Mouse (Mus musculus) midbrain, embryonic 16.5 days (tissue): ENCODE results near the gene Gm37240. TPM values are rescaled to one million over a fixed set of nuclear protein-coding genes. Genes with fewer than 3 reads are reported as not detected.

Source experiments
- ATAC-seq: fragments of 200-750 bp; cut with Nextera tagmentation; 2 replicates; pipeline ENCODE4 v1.8.0; 2017; ENCODE audit warnings: moderate TSS enrichment
- H3K27ac ChIP-seq: fragments of 300-500 bp; sonication (generic); 2 replicates; pipeline ENCODE4 v1.5.1; 2014; ENCODE audit warnings: mild to moderate bottlenecking, low read length, mixed read lengths
- H3K27me3 ChIP-seq: fragments of 300-500 bp; sonication (generic); 2 replicates; pipeline ENCODE4 v1.6.1; 2014; ENCODE audit warnings: low read depth, low read length, mixed read lengths; ENCODE audit not compliant: control insufficient read depth, insufficient read depth
- H3K36me3 ChIP-seq: fragments of 300-500 bp; sonication (generic); 2 replicates; pipeline ENCODE4 v1.6.1; 2014; ENCODE audit warnings: mild to moderate bottlenecking, low read length, moderate library complexity, mixed read lengths; ENCODE audit not compliant: control insufficient read depth, insufficient read depth
- H3K4me1 ChIP-seq: fragments of 300-500 bp; sonication (generic); 2 replicates; pipeline ENCODE4 v1.6.1; 2014; ENCODE audit warnings: mild to moderate bottlenecking, low read length, mixed read lengths; ENCODE audit not compliant: control insufficient read depth, insufficient read depth
- H3K4me2 ChIP-seq: fragments of 300-500 bp; sonication (generic); 2 replicates; pipeline ENCODE4 v1.6.1; 2014; ENCODE audit warnings: mild to moderate bottlenecking, low read length, mixed read lengths
- H3K4me3 ChIP-seq: fragments of 300-500 bp; sonication (generic); 2 replicates; pipeline ENCODE4 v1.5.1; 2014; ENCODE audit warnings: low read depth, mild to moderate bottlenecking, low read length, moderate library complexity, mixed read lengths
- H3K9ac ChIP-seq: fragments of 300-500 bp; sonication (generic); 2 replicates; pipeline ENCODE4 v1.6.1; 2014; ENCODE audit warnings: low read depth, low read length, mixed read lengths
- H3K9me3 ChIP-seq: fragments of 300-500 bp; sonication (generic); replicated peaks from 2 replicates; pipeline ENCODE4 v1.6.1; 2014; ENCODE audit warnings: mild to moderate bottlenecking, low read length, mixed read lengths; ENCODE audit not compliant: control insufficient read depth, poor library complexity, severe bottlenecking
- WGBS: fragments of 180-500 bp; shearing (Covaris S2); extraction: QIAGEN DNeasy Blood & Tissue Kit; methylation state at CpG from one replicate; pipeline ENCODE4 v1.1.7; 2014; 5-methylcytosine and 5-hydroxymethylcytosine counted together
- polyA plus RNA-seq: library from polyadenylated mRNA; unstranded; fragments of >200 nt; fragmentation: Nextera tagmentation; extraction: Ambion mirVana; gene quantifications from 2 replicates; pipeline ENCODE4 v1.2.1, GENCODE M21; 2015

The Gm37240 gene
- polyA plus RNA-seq, 1 experiment from 2014 or later, result 0.26 TPM

DNA sequence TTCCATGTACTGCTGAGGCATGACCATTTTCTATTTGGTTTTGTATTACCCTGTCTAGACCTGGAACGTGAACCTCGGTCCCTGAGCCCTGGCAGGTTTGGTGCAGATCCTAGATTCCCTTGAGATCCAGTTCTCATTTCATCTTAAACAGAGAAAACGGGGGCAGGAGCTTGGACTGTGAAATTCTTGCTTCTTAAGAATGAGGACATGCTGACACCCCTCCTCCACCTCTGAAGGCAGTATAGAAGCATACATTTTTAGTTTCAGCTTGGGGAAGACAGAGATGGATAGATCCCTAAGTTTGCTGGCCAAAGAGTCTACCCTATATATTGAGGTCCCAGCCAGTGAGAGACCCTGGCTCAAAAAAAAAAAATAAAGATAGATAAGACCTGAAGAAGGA, 742.9 kb downstream of the Gm37240 start:
- H3K36me3 ChIP-seq, result no peaks in the 10 kb centered on the region
- no peaks in the 10 kb centered on the region for H3K27me3 ChIP-seq
- no peak overlapping the region for H3K9ac ChIP-seq
- no peaks in the 10 kb centered on the region for H3K9me3 ChIP-seq
- no peak overlapping the region for H3K4me2 ChIP-seq
- H3K4me3 ChIP-seq, result no peak overlapping the region
- H3K4me1 ChIP-seq, result no peaks in the 10 kb centered on the region
- H3K27ac ChIP-seq, result no peak overlapping the region
- 84% methylated on average over 3 of the region's 3 CpGs for WGBS
- no peak for ATAC-seq

DNA sequence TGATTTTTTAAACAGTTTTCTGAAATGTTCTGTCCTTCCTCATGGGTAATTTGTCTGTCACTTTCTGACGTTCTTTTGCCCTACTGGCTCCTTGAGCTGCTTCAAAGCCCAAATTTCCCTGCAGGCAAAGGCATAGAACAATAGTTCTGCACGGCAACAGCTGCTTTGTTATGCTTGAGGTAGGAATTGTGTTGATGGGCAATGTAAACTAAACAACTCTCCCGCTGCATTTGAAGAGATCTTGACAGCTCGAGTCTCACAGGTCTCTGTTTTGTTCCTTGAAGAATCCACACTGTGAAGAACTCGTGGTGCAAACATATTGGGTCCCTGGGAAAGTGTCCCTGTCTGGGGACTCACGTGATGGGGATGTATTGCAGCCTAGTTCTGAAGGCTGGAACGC, 746.8 kb downstream of the Gm37240 start:
- Histone ChIP-seq H3K4me3 (no peak overlapping the region), H3K27ac (no peak overlapping the region), H3K9me3 (no peaks in the 10 kb centered on the region), H3K36me3 (no peaks in the 10 kb centered on the region), H3K9ac (no peak overlapping the region), H3K4me2 (no peak overlapping the region), H3K27me3 (no peaks in the 10 kb centered on the region), H3K4me1 (no peaks in the 10 kb centered on the region)
- 22% methylated on average over 7 of the region's 7 CpGs for WGBS
- ATAC-seq, result no peak

DNA sequence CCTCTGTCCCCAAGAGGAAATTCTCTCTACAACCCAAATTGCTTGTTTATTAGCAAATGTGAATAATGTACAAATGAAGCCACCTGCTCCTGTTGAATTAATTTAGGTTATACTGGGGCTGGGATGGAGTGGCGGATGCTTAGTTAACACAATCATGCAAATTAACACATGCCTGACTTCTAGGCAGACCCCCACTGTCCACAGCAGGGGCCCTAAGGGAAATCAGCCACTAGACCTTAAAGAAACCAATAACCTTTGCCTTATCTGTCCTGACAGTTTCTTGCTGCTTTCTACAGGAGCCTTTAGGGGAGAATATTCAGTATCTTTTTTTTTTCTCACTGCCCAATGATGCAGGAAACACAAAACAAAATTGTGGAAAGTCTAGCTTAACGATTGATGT, 748.9 kb downstream of the Gm37240 start:
- Histone ChIP-seq H3K27ac (no peak overlapping the region), H3K27me3 (no peaks in the 10 kb centered on the region), H3K9ac (no peak overlapping the region), H3K9me3 (no peaks in the 10 kb centered on the region), H3K4me3 (no peak overlapping the region), H3K4me2 (no peak overlapping the region), H3K36me3 (no peaks in the 10 kb centered on the region), H3K4me1 (no peaks in the 10 kb centered on the region)
- ATAC-seq, result no peak
- WGBS, result 40% methylated on average over 2 of the region's 2 CpGs

- 63% methylated on average over 4 of the region's 4 CpGs for WGBS
Measured at GRCm38 (mm10) chr3:85133561-85133960, 753.8 kb downstream of the Gm37240 start.

DNA sequence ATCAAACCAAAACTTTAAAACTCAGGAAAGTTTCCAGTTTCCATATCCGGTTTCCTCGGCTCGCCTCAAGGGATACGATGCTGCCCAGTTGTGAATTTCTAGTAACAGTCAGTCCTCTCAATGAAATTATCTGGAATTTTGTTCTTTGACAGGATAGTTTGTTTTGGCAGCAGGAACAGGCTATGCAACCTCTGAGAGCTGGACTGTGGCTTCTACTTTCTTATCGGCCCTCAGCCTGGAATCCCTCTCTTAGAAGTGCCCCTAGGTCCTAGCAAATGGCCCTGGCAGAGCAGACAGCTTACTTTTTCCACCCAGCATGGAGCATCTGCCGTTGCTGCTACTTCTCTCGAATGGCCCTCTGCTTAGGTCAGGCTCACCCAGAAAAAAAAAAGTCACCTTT, 755.4 kb downstream of the Gm37240 start:
- H3K4me3 ChIP-seq, result no peak overlapping the region
- H3K9ac ChIP-seq, result no peak overlapping the region
- ATAC-seq, result no peak
- H3K9me3 ChIP-seq, result no peaks in the 10 kb centered on the region
- no peaks in the 10 kb centered on the region for H3K36me3 ChIP-seq
- no peak overlapping the region for H3K4me2 ChIP-seq
- WGBS, result 83% methylated on average over 7 of the region's 7 CpGs
- H3K4me1 ChIP-seq, result no peaks in the 10 kb centered on the region
- no peak overlapping the region for H3K27ac ChIP-seq
- H3K27me3 ChIP-seq, result no peaks in the 10 kb centered on the region

More at GRCm38 (mm10) chr3:85133561-85133960, 753.8 kb downstream of the Gm37240 start:
- Histone ChIP-seq H3K36me3 (no peaks in the 10 kb centered on the region), H3K27me3 (no peaks in the 10 kb centered on the region), H3K4me3 (no peak overlapping the region), H3K9ac (no peak overlapping the region), H3K4me1 (no peaks in the 10 kb centered on the region), H3K4me2 (no peak overlapping the region), H3K27ac (no peak overlapping the region), H3K9me3 (no peaks in the 10 kb centered on the region)
- no peak for ATAC-seq

DNA sequence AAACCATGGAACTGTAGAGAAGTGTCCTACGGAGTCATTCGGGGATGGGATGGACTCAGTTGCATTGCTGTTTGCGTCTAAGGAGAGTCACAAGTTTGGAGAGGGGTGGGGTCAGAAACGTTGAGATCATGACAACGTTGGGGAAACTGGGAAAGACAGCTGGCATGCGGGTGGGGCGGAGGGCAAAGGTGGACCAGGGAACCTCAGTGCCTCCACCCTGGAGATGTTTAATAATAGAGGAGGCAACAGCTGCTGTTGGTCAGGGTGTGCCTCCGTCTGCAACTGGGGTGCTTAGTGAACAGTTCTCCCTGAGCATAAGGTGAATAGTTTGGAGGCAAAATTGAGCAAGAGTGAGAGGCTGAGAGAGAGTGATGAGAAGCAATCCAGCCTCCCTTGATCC, 758.8 kb downstream of the Gm37240 start:
- H3K4me1 ChIP-seq, result no peaks in the 10 kb centered on the region
- WGBS, result 91% methylated on average over 8 of the region's 8 CpGs
- no peak overlapping the region for H3K4me3 ChIP-seq
- no peak overlapping the region for H3K27ac ChIP-seq
- H3K36me3 ChIP-seq, result no peaks in the 10 kb centered on the region
- H3K4me2 ChIP-seq, result no peak overlapping the region
- no peaks in the 10 kb centered on the region for H3K9me3 ChIP-seq
- H3K27me3 ChIP-seq, result no peaks in the 10 kb centered on the region
- H3K9ac ChIP-seq, result no peak overlapping the region
- ATAC-seq, result no peak

- no peak overlapping the region for H3K4me3 ChIP-seq
- 87% methylated on average over 7 of the region's 7 CpGs for WGBS
- ATAC-seq, result no peak
- H3K4me2 ChIP-seq, result no peak overlapping the region
- H3K9ac ChIP-seq, result no peak overlapping the region
- H3K27me3 ChIP-seq, result no peaks in the 10 kb centered on the region
- no peaks in the 10 kb centered on the region for H3K36me3 ChIP-seq
- H3K27ac ChIP-seq, result no peak overlapping the region
- H3K9me3 ChIP-seq, result no peaks in the 10 kb centered on the region
- H3K4me1 ChIP-seq, result no peaks in the 10 kb centered on the region
Measured at GRCm38 (mm10) chr3:85126970-85127369, 760.3 kb downstream of the Gm37240 start.

GRCm38 (mm10) chr3:85125471-85125870, 761.8 kb downstream of the Gm37240 start:
- Histone ChIP-seq H3K4me3 (no peak overlapping the region), H3K27me3 (no peaks in the 10 kb centered on the region), H3K4me2 (no peak overlapping the region), H3K36me3 (no peaks in the 10 kb centered on the region), H3K27ac (no peak overlapping the region), H3K4me1 (no peaks in the 10 kb centered on the region), H3K9ac (no peak overlapping the region), H3K9me3 (no peaks in the 10 kb centered on the region)
- 89% methylated on average over 5 of the region's 5 CpGs for WGBS
- no peak for ATAC-seq

GRCm38 (mm10) chr3:85124924-85125323, 762.4 kb downstream of the Gm37240 start:
- WGBS, result 92% methylated on average over 6 of the region's 6 CpGs
- Histone ChIP-seq H3K9me3 (no peaks in the 10 kb centered on the region), H3K27me3 (no peaks in the 10 kb centered on the region), H3K9ac (no peak overlapping the region), H3K27ac (no peak overlapping the region), H3K4me3 (no peak overlapping the region), H3K4me2 (no peak overlapping the region), H3K36me3 (no peaks in the 10 kb centered on the region), H3K4me1 (no peaks in the 10 kb centered on the region)
- no peak for ATAC-seq

DNA sequence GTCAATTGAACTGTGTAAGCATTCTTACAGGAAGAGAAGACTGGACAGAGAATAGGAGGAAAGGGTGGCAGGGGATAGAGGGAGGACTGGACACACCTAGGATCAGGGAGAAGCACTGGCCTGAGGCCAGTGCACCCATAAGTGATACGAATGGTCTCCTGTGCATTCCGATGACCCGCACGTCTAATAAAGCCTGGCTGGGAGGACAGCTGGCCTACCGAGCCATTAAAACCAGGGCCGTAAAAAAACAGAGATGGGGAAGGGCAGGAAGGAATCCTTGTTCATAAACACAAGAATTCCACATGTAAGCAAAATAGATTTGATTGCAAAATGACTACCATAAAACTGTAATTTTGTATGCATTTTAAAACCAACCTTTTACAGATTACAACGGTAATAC, 762.9 kb downstream of the Gm37240 start:
- WGBS, result 82% methylated on average over 7 of the region's 7 CpGs
- ATAC-seq, result no peak
- H3K27me3 ChIP-seq, result no peaks in the 10 kb centered on the region

More for the DNA sequence above, 762.9 kb downstream of the Gm37240 start:
- Histone ChIP-seq H3K27ac (no peak overlapping the region), H3K4me1 (no peaks in the 10 kb centered on the region), H3K9me3 (no peaks in the 10 kb centered on the region), H3K9ac (no peak overlapping the region), H3K4me3 (no peak overlapping the region), H3K4me2 (no peak overlapping the region), H3K36me3 (no peaks in the 10 kb centered on the region)
